ENCODE assay signal across 13 mouse cellular contexts in genomic region chr16:18148208-18148876, GRCm38 (mm10). TPM values are rescaled to one million over a fixed set of nuclear protein-coding genes. Genes with fewer than 3 reads are reported as not detected.
DNase-seq lines count a peak whose midpoint lies in the region; ATAC-seq and TF ChIP-seq lines count a peak whose summit lies in the region.
"Had no signal": no experiment of that assay in that cellular context is flagged by ENCODE, and none has a peak within 500 bp of the region (broad histone marks: within the 10 kb centered on the region; RNA-seq: fewer than 3 reads in every experiment).

No protein-coding gene starts in this region.

- no peak for TF ChIP-seq CTCF in left cerebral cortex, adult 2 months (IDR thresholded peaks at IDR 0.05)
- no peak for TF ChIP-seq CTCF in stomach, postnatal 0 days (IDR thresholded peaks at IDR 0.05; ENCODE audit: low read depth)

- intact Hi-C loops in left cerebral cortex, adult 2 months (cut with DNase I) = no loop called here
- intact Hi-C loops in heart, postnatal 25 days (cut with DNase I) = no loop called here

- WGBS in embryonic facial prominence, embryonic 12.5 days = 7% methylated on average over 6 of the region's 6 CpGs
- 3% methylated on average over 6 of the region's 6 CpGs for WGBS in hindbrain, embryonic 15.5 days
- 12% methylated on average over 6 of the region's 6 CpGs for WGBS in neural tube, embryonic 11.5 days
- WGBS in stomach, postnatal 0 days = 49% methylated on average over 6 of the region's 6 CpGs

- 0 out of 2 replicates have a peak overlapping the region, but pooled peaks have one; percentile 21 for H3K4me2 ChIP-seq in embryonic facial prominence, embryonic 12.5 days (replicated peaks)
- 0 out of 2 replicates have a peak overlapping the region, but pooled peaks have one; percentile 6 for H3K4me2 ChIP-seq in hindbrain, embryonic 15.5 days
- no peak overlapping the region for H3K4me2 ChIP-seq in neural tube, embryonic 11.5 days (ENCODE audit: low read depth)
- H3K4me2 ChIP-seq in stomach, postnatal 0 days (replicated peaks; ENCODE audit: low read depth) = no peak overlapping the region
- H3K4me2 ChIP-seq: stomach, embryonic 15.5 days had no signal

- H3K9me3 ChIP-seq in embryonic facial prominence, embryonic 12.5 days = no peaks in the 10 kb centered on the region
- no peaks in the 10 kb centered on the region for H3K9me3 ChIP-seq in hindbrain, embryonic 15.5 days
- H3K9me3 ChIP-seq in neural tube, embryonic 11.5 days (ENCODE audit: control insufficient read depth, low read length) = no peaks in the 10 kb centered on the region
- no peaks in the 10 kb centered on the region for H3K9me3 ChIP-seq in stomach, postnatal 0 days (ENCODE audit: control insufficient read depth, low read length)
- H3K9me3 ChIP-seq: stomach, embryonic 15.5 days had no signal

- peak; percentile 72; the same call in 1 of the 2 replicates for ATAC-seq in embryonic facial prominence, embryonic 12.5 days (ENCODE audit: insufficient number of reproducible peaks, insufficient read depth, low FRiP score, low TSS enrichment)
- ATAC-seq in hindbrain, embryonic 15.5 days (ENCODE audit: low FRiP score, low read depth) = peak; percentile 77; the same call in 1 of the 2 replicates
- ATAC-seq in neural tube, embryonic 11.5 days (ENCODE audit: insufficient read depth, low FRiP score, low TSS enrichment) = peak; percentile 86
- no peak for ATAC-seq in stomach, postnatal 0 days (ENCODE audit: low FRiP score, low TSS enrichment)
- ATAC-seq: activated CD4-positive, CD25-positive, alpha-beta regulatory T cell, adult 4 months had no signal

- H3K27ac ChIP-seq in left cerebral cortex, adult 2 months = peak overlapping the region; percentile 96
- H3K27ac ChIP-seq in embryonic facial prominence, embryonic 12.5 days = no peak overlapping the region
- H3K27ac ChIP-seq in hindbrain, embryonic 15.5 days (replicated peaks) = peak overlapping the region; percentile 52
- H3K27ac ChIP-seq in neural tube, embryonic 11.5 days (ENCODE audit: low read depth, low read length) = no peak overlapping the region
- H3K27ac ChIP-seq in stomach, postnatal 0 days (replicated peaks) = no peak overlapping the region
- H3K27ac ChIP-seq: liver, embryonic 14.5 days; stomach, embryonic 15.5 days had no signal

- H3K4me3 ChIP-seq in left cerebral cortex, adult 2 months = no peak overlapping the region
- no peak overlapping the region for H3K4me3 ChIP-seq in embryonic facial prominence, embryonic 12.5 days
- H3K4me3 ChIP-seq in hindbrain, embryonic 15.5 days = no peak overlapping the region
- no peak overlapping the region for H3K4me3 ChIP-seq in neural tube, embryonic 11.5 days (ENCODE audit: low read depth, low read length)
- H3K4me3 ChIP-seq in stomach, postnatal 0 days (ENCODE audit: low read depth, low read length) = no peak overlapping the region
- H3K4me3 ChIP-seq: stomach, embryonic 15.5 days had no signal

- no peak for DNase-seq in left cerebral cortex, adult 2 months (ENCODE audit: extremely low spot score in 1 of 2, low spot score in 2 of 2)
- DNase-seq in left cerebral cortex, adult 18-20 months (ENCODE audit: low spot score in 2 of 2) = no peak
- DNase-seq in neural tube, embryonic 11.5 days (ENCODE audit: low spot score) = peak; percentile 73
- DNase-seq in stomach, postnatal 0 days (ENCODE audit: low spot score) = no peak
- DNase-seq in ovary, postnatal 14 days (ENCODE audit: low spot score) = no peak
- no peak for DNase-seq in heart, postnatal 25 days (ENCODE audit: low spot score)
- DNase-seq: gastrocnemius, postnatal 14 days; kidney, adult 11 months had no signal

- H3K4me1 ChIP-seq in embryonic facial prominence, embryonic 12.5 days = peaks cover 21% of the 10 kb centered on the region
- peaks cover 69% of the 10 kb centered on the region for H3K4me1 ChIP-seq in hindbrain, embryonic 15.5 days (replicated peaks)
- peaks cover 16% of the 10 kb centered on the region for H3K4me1 ChIP-seq in neural tube, embryonic 11.5 days (ENCODE audit: control insufficient read depth, insufficient read depth, low read length)
- 0 out of 2 replicates have a peak, but pooled peaks cover 2% of the 10 kb centered on the region for H3K4me1 ChIP-seq in stomach, postnatal 0 days (replicated peaks; ENCODE audit: control insufficient read depth, insufficient read depth)

- 0 out of 2 replicates have a peak, but pooled peaks cover 3% of the 10 kb centered on the region for H3K27me3 ChIP-seq in embryonic facial prominence, embryonic 12.5 days
- no peaks in the 10 kb centered on the region for H3K27me3 ChIP-seq in hindbrain, embryonic 15.5 days
- no peaks in the 10 kb centered on the region for H3K27me3 ChIP-seq in neural tube, embryonic 11.5 days (ENCODE audit: control insufficient read depth, insufficient read depth, low read length)
- no peaks in the 10 kb centered on the region for H3K27me3 ChIP-seq in stomach, postnatal 0 days (ENCODE audit: control insufficient read depth, insufficient read depth, low read length)
- H3K27me3 ChIP-seq: stomach, embryonic 15.5 days had no signal

- no peak for TF ChIP-seq EP300 in stomach, postnatal 0 days (optimal IDR thresholded peaks at IDR 0.05)

- H3K9ac ChIP-seq in embryonic facial prominence, embryonic 12.5 days = no peak overlapping the region
- no peak overlapping the region for H3K9ac ChIP-seq in hindbrain, embryonic 15.5 days
- no peak overlapping the region for H3K9ac ChIP-seq in neural tube, embryonic 11.5 days (ENCODE audit: low read length)
- H3K9ac ChIP-seq in stomach, postnatal 0 days (ENCODE audit: low read length) = no peak overlapping the region
- H3K9ac ChIP-seq: liver, embryonic 14.5 days; stomach, embryonic 15.5 days had no signal

- no peaks in the 10 kb centered on the region for H3K36me3 ChIP-seq in embryonic facial prominence, embryonic 12.5 days
- 0 out of 2 replicates have a peak, but pooled peaks cover 5% of the 10 kb centered on the region for H3K36me3 ChIP-seq in hindbrain, embryonic 15.5 days
- no peaks in the 10 kb centered on the region for H3K36me3 ChIP-seq in neural tube, embryonic 11.5 days (ENCODE audit: control insufficient read depth, insufficient read depth, low read length)
- H3K36me3 ChIP-seq in stomach, postnatal 0 days (ENCODE audit: control insufficient read depth, insufficient read depth, low read length) = no peaks in the 10 kb centered on the region
- H3K36me3 ChIP-seq: stomach, embryonic 15.5 days had no signal

RNA-seq across cellular contexts. Expression of gene Rtn4r, which starts 20.9 kb away (rescaled TPM):
- 100 to 1,000 TPM; 138 to 147 TPM for total RNA-seq in left cerebral cortex, adult 2 months (2021)
- total RNA-seq in left cerebral cortex, adult 18-20 months (2021) = 100 to 1,000 TPM; 128 to 135 TPM
- 3.1 and 3.4 TPM in 2 replicates for polyA plus RNA-seq in embryonic facial prominence, embryonic 12.5 days (2016; fragmentation: Nextera tagmentation; extraction: Ambion mirVana)
- 24.7 and 25.5 TPM in 2 replicates for polyA plus RNA-seq in hindbrain, embryonic 15.5 days (2015; fragmentation: Nextera tagmentation; extraction: Ambion mirVana)
- polyA plus RNA-seq in neural tube, embryonic 11.5 days (2014; fragmentation: Nextera tagmentation; extraction: Ambion mirVana) = 9.6 and 10.7 TPM in 2 replicates
- polyA plus RNA-seq in stomach, postnatal 0 days (2015; fragmentation: Nextera tagmentation; extraction: Ambion mirVana) = 1.1 TPM in 2 replicates
- total RNA-seq in heart, postnatal 25 days (2021) = 1 to 10 TPM; 9.1 to 9.9 TPM
- polyA plus RNA-seq: activated CD4-positive, CD25-positive, alpha-beta regulatory T cell, adult 4 months had no signal

RNA-seq across cellular contexts. Expression of gene Prodh, which starts 58.3 kb away (rescaled TPM):
- total RNA-seq in left cerebral cortex, adult 2 months (2021) = 10 to 100 TPM; 38.9 to 40.8 TPM
- total RNA-seq in left cerebral cortex, adult 18-20 months (2021) = 10 to 100 TPM; 30.6 to 37.2 TPM
- 11.1 and 11.3 TPM in 2 replicates for polyA plus RNA-seq in embryonic facial prominence, embryonic 12.5 days (2016; fragmentation: Nextera tagmentation; extraction: Ambion mirVana)
- polyA plus RNA-seq in hindbrain, embryonic 15.5 days (2015; fragmentation: Nextera tagmentation; extraction: Ambion mirVana) = 4.3 and 4.9 TPM in 2 replicates
- 8.6 and 10.3 TPM in 2 replicates for polyA plus RNA-seq in neural tube, embryonic 11.5 days (2014; fragmentation: Nextera tagmentation; extraction: Ambion mirVana)
- 9.3 and 10.7 TPM in 2 replicates for polyA plus RNA-seq in stomach, postnatal 0 days (2015; fragmentation: Nextera tagmentation; extraction: Ambion mirVana)
- total RNA-seq in heart, postnatal 25 days (2021) = 10 to 100 TPM; 21.9 to 25.9 TPM

Comparison
In these comparisons a context has a peak if more than half of its experiments do, and no peak if none do; other contexts are left out.
1. H3K27ac ChIP-seq: peak in left cerebral cortex, adult 2 months (single experiment) and hindbrain, embryonic 15.5 days (single experiment); none in embryonic facial prominence, embryonic 12.5 days (single experiment), neural tube, embryonic 11.5 days (single experiment) and stomach, postnatal 0 days (single experiment).
2. H3K4me2 ChIP-seq: peak in embryonic facial prominence, embryonic 12.5 days (single experiment) and hindbrain, embryonic 15.5 days (single experiment); none in neural tube, embryonic 11.5 days (single experiment) and stomach, postnatal 0 days (single experiment).